Mouse (Mus musculus) thymus, postnatal 14 days (tissue): ENCODE measurements around the gene Brinp2.

ENCODE experiments used
- DNase-seq: peaks from one replicate; pipeline ENCODE4 v3.0.0; 2021

Gene Brinp2

GRCm38 (mm10) chr1:158218750-158219149 lies 137.4 kb downstream of the Brinp2 start:
- DNase-seq = no peak

- no peak for DNase-seq
Measured at GRCm38 (mm10) chr1:158218294-158218693, 137.8 kb downstream of the Brinp2 start.

GRCm38 (mm10) chr1:158215581-158215980 lies 140.5 kb downstream of the Brinp2 start:
- no peak for DNase-seq

GRCm38 (mm10) chr1:158214743-158215142 lies 141.4 kb downstream of the Brinp2 start:
- no peak for DNase-seq

GRCm38 (mm10) chr1:158213736-158214135 lies 142.4 kb downstream of the Brinp2 start:
- DNase-seq = no peak

- DNase-seq = no peak
Measured at GRCm38 (mm10) chr1:158207620-158208019, 148.5 kb downstream of the Brinp2 start.

- no peak for DNase-seq
Measured at GRCm38 (mm10) chr1:158202932-158203331, 153.2 kb downstream of the Brinp2 start.
